Mouse (Mus musculus): ENCODE measurements at regions not wholly inside any gene's neighbourhood (a gene's known extent, or its start where the extent isn't known, plus 50 kb on each side); places are given as distances from the start of the nearest gene placed in this dataset.

DNA sequence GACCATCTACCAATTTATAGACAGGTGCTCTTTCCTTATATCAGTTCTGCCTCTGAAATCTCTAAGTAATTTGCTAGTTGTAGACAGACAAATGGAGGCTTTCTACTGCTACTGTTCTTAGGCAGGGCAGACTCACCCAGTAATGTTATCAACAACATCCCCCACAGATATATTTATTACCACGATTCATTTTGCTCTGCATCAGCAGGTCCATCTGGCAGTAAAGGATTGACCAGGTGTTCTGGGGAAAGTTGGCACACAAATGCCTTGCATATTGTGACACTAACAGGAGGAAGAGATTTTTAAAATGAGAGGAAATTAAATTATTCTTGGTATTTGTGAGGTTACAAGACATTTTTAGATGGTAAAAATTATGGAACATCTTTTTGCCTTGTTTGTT is 627.3 kb upstream of the Tmprss15 start:
- DNase-seq: no peak

DNA sequence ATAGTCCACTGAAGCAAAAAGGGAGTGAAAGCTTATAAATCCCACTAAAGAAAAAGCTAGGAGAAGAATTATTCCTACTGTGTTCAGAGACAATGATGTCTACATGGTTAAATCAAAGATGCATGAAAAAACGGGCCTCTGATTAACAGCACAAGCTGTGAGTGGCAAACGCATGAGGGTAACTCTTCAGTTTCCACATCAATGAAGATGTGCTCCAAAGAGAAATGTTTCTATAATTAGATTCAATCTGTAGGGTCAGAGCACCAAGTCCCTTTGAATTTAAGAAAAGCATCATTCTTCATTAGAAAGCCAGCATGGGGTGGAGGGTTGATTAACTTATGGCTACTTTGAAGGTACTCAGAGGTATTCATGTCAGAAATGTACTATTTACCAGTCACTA is 601.5 kb upstream of the Tmprss15 start:
- no peak for DNase-seq

DNA sequence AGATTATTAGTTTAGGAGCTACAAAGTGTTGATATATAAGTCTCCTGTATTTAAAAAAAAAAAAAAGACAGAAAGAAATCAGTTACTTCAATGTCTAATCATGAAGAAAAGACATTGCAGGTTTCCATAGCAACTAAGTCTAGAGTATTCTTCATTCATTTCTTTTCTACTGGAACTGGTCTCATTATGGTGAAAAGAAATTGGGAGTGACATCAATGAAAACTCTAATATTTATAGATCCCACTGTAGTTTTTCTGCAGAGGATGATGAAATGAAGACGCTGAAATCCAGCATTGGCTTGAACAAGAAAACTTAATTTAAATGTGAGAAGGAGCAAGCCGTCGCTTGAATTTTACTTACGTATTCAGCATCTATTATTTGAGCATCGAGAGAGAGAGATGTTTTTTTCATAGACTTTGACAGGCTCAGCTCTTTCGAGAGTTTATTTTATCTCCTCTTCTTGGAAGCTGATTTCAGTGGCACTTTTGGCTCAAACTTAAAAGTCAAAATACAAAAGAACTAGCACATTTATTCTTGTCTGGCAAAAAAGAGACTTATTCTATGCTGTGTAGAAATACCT is 560.4 kb upstream of the Tmprss15 start:
- DNase-seq: no peak

DNA sequence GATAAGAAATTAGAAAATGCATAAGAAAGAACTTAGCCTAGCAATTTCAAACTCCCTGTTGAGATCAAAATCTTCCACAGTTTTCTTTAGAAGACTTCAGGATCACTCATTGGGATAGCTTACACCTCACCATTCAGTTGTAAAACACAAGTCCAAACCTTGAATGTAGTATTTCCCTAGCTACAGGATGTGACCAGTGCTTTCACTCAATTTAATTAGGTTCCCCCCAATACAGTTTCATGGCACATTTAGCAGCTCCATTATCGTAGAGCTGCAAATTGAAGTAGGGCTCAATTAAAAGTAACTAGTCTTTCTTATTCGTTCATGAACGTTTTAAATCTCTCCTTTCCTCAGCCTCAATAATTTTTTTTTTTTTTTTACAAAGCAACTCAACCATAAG is 550.0 kb upstream of the Tmprss15 start:
- no peak for DNase-seq

DNA sequence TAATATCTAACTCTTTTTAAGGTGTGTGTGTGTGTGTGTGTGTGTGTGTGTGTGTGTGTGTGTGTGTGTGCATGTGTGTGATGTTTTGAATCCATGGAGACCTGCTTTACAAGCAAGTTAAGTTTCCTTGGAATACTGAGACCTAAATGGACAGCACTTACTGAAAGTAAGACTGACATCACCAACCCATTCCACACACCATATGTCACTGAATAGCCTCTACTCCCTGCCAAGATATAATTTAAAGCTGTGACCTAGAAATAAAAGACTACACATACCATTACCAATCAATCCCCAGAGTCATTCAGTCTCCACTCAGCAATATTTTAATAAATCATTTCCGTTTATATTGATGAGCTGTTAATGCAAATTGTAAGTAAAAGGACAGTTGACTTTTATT is 536.2 kb upstream of the Tmprss15 start:
- DNase-seq: no peak

DNA sequence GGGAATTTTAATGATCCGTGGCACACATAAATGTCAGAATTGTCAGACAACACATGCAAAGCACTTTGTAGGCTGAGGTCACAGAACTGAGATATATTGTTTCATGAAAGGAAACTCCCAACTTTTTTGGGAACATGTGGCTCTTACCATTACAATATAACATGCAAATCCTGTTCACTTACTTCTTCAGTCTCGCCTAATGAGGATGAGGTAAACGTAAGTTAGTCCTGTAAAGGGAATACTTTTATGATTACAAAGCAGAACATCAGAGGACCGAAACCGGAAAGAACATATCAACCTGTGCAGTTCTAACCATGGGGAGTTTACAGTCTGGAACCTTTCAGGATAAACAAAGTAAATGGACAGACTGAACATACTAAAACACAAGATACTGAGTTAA is 520.1 kb upstream of the Tmprss15 start:
- DNase-seq: no peak

DNA sequence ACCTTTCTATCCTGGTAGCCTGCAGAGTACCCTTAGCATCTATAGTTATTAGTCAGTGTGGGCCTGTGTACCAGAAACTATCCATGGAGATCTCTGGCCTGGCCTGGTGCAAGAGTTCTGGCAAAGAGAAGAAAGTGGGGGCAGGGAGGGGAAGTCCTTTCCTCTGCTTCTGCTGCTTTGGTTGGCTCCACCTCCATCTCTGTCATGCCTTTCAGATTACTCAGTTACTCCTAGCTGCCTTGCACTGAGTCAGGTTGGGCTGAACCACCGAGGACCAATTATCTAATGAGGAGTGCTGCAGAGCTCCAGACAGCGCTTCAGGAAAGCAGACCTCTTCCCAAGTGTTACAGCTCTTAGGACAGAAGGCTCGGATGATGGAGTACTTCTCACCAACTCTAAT is 500.0 kb upstream of the Tmprss15 start:
- DNase-seq: no peak

DNA sequence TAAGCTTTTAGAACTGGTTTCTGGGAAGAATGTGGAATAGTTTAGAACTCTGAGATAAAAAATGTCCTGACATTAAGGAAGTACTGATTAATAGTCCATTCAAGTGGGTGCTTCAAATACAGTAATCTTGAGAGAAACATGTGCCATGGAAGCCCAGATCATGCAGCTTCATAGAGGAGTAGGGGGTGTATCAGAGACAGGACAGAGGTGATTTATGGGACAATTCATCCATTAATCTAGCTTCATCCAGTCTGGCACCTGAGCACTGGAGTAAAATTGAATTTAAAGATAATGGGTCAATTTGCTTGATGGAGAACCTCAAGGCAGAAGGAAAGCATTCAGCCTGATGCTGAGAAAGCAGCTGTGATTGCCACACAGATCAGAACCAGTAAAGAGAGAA is 494.8 kb upstream of the Tmprss15 start:
- DNase-seq: no peak

DNA sequence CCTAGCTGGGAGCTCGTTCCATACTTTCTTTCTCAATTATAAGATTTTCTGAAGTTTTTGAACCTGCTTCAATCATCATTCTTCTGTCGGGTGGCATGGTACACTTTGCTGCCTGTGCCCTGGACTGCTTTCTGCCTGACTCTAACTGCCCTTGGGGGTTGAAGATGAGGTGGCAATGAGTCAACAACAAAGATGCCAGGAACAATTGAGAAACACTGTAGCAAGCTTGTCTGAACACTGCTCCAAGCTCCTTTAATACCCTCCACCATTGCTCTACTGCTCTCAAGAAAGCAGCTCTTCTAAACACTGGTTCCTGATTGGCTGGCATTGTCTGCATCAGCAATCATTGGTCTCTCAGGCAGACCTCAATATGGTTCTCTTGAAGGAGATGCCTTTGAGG is 480.0 kb upstream of the Tmprss15 start:
- DNase-seq: no peak

DNA sequence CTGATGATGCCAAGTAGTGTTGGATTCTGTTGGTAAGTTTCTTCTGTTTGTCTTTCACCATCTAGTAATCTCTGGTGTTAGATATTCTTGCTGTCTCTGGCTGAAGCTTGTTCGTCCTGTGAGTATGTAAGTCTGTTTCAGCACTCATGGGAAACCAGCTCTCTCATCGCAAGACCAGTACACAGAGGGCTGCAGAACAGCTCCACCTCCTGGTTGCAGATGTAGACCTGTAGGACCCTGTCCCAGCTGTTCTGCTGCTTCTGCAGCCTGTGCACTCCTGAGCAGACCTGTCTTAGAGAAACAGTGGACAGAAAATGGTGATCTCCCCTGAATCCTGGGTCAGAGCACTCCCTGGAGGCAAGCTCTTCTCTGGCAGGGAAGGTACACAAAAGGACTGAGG is 443.5 kb upstream of the Tmprss15 start:
- no peak for DNase-seq

DNA sequence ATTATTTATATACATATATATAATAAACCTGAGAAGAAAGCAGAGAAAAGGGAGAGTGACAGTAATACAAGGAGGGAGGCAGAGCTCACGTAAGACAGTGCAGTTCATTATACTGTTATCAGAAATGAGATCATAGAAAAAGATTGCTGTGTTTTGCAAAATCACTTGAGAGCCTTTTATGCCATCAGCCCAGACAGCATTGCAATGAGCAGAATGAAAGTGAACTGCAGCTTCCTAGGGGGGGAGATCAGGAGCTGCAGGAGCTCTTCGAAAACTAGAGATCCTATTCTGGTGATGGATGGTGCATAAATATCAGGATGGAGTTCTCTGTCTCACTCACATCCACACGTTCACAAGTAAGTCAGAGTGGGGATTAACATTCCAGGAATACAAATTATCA is 401.6 kb upstream of the Tmprss15 start:
- DNase-seq: no peak

DNA sequence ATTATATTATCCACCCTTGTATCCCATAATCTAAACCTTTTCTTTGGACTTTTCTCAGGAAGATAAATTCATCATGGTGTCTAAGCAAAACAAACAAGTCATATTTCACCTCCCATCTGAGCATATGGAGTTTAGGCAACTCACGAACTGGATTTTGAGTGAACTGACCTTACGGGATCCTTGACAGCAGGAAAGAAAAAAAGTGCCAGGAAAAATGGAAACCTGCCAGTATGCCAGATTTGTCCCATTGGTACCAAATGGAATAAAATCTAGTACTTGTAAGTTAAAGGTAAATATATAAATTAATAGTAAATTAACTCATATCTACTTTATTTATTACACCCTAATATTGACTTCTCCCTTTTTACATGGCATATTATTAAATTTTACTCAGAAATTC is 360.0 kb upstream of the Tmprss15 start:
- DNase-seq: no peak

DNA sequence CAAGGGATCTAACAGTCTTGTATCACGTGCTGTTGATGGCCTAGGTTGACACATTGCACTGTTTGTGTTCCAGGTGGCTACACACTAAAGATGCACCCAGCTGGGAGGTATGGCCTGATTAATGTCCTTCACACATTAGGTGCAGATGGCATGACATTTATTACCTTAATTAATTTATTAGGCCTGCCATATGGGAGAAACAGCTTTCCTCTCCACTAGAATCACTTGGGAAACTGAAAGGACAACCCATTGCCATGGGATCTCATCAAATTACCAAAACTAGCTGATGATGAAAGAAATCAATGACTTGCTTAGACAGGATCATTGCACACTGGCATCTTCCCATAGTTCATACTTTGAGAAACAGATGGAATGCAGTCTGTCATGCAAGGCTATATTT is 358.8 kb upstream of the Tmprss15 start:
- no peak for DNase-seq

DNA sequence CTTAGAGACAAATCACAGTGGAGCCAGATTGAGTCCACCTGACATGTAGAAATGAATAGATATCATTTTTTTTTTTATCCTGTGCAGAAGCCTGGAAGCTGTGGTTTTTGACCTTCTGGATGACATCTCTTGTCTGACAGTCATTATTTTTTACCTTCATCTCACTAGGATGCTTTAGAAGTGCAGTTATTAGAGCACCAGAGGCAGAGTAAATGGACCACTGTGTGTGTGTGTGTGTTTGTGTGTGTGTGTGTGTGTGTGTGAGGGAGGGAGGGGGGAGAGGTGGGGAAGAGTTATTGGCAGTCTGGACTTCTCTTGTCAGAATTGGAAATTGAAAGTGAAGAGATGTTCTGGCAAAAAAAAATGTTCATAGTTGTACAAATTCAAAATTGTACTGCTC is 316.5 kb upstream of the Tmprss15 start:
- no peak for DNase-seq

DNA sequence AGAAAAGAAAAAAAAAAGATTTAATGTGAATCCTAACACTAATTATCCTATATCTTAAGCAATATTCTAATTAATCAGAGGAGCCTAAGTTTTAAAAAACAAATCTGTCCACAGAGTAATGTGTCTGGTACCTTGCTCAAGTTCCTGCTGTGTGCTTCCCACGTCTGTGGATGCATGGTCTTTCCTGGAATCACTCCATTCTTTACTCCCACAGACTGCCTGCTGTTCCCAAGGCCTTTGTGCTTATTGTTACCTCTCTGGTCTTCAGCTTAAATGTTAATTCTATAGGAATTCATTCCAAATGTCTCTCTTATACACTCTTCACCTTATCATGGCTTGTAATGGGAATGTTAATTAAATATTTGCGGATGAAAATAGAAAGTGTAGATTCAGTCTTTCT is 315.3 kb upstream of the Tmprss15 start:
- no peak for DNase-seq

DNA sequence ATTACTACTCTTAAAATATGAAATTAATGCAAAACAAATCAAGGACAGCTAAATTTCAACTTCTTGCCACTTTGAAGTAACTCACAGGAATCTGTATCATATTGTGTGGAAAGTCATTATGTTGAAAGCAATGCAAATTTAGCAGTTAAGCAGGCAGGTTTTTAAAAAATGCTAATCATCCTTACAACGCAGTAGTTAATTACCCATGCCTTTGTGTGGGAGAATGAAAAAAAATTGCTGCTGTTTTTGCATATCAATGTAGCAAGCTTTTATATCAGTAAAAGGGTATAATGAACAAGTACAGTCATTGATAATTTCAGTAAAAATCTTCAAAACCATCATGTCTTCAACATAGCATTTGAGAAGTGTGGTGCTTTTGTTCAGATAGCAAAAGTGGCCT is 313.2 kb upstream of the Tmprss15 start:
- no peak for DNase-seq

DNA sequence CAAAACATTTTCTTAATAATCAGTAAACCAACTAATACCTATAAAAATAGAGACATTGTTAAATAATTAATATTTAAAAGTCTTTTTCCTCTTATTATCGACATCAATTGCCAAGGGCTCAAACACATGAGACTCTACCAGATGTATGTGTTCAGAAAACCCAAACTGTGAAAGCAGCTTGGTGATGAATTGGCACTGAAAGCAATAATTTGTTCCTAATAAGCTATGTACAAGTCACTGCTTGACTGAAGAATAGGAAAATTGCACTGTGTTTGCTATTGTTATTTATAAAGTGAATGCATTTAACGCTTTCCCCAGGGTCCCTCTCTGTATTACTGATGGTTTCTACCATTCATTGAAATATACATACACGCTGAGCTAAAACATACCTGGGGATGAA is 309.2 kb upstream of the Tmprss15 start:
- no peak for DNase-seq

DNA sequence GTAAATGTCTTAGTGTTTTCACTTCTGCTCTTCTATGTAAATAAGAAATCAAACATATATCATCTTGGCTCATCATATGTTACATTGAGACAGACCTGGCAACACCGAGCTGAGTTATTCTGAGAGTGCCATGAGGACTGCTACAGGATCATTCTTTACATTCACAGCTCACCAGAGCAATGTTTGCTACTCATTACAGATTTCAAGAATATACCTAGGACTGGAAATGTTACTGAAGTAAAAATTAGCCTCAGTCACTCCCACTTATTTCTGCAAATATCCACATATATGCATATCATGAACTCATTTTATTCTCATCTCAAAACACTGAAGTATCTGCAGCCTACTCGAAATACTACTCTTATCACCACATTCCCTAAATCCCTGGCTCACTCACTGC is 307.6 kb upstream of the Tmprss15 start:
- no peak for DNase-seq

DNA sequence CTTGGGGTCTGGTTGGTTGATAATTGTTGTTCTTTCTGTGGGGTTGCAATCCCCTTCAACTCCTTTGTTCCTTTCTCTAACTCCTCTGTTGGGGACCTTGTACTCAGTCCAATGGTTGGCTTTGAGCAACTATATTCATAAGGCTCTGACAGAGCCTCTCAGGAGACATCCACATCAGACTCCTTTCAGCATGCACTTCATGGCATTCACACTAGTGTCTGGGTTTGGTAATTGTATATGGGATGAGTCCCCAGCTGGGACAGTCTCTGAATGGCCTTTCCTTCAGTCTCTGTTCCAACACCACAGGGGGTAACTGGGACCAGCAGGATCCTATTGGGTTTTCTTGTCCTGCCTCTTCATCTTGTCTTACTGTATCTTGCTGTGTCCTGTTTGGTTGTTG is 303.5 kb upstream of the Tmprss15 start:
- DNase-seq: no peak

DNA sequence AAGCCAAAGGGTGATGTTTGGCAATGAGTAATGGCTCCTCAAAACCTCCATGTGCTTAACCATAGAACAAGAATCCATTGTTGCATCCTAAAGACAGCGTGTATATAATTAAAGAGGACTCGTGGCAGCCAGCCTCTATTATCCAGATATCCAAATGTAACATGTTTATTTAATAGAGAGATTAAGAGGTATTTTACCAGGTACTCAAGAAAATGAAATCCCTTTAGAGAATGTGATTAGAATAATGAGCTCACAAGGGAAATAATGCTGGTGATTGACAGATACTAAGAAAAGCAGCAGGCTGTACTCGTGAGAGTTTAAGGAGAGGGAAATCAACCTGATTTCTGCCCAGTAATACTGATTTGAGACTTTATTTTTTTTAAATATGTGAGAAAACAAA is 295.5 kb upstream of the Tmprss15 start:
- no peak for DNase-seq

DNA sequence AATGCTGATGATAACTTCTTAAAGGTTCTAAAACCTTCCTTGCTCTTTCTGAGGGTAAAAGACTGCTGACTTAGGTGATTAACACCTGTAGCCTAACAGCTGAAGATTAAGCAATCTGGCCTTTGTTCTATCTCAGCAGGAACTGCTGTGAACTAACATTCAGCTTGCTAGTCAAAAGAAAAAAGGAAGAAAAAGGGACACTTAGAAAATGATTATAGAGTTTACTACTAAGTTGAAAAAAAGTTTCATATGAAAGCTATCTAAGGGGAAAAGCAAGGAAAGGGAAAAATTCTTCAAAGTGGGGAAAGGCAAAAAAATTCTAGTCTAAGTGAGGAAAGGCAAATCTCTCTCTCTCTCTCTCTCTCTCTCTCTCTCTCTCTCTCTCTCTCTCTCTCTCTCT is 259.2 kb upstream of the Tmprss15 start:
- no peak for DNase-seq

DNA sequence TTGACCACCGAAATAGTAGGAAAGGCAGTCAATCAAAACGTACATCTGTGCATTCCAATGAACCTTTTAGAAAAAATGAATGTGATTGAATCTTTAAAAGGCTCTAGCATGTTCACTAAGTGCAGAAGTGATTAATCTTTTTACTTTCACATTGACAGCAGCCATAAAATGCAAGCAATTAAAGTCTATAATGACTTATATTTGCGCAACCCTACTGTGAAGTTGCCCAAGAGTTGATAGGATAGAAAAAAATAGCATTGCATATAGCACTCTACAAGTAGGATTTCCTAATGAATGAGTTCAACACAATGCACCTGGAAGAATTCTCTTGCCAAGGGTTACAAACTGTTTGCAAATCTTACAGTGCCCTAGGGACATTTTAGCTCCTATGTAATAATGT is 251.6 kb upstream of the Tmprss15 start:
- no peak for DNase-seq

DNA sequence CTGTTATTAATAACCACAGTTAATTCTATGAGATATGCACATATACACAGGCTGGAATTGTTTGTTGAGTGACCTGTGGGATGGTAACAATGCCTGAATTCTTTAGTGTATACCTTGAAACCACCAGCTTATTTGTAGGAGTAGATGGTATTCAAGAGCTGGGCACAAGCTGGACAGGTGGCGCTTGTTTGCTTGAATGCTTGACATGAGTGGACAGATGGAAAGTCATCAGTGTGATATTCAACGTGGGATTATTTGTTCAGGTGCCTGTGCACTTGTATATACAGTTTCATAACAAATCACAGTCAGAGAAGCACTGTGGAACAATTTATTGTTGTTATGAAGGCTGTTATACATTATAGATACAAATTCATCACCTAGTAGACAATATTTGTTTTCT is 245.5 kb upstream of the Tmprss15 start:
- DNase-seq: no peak

DNA sequence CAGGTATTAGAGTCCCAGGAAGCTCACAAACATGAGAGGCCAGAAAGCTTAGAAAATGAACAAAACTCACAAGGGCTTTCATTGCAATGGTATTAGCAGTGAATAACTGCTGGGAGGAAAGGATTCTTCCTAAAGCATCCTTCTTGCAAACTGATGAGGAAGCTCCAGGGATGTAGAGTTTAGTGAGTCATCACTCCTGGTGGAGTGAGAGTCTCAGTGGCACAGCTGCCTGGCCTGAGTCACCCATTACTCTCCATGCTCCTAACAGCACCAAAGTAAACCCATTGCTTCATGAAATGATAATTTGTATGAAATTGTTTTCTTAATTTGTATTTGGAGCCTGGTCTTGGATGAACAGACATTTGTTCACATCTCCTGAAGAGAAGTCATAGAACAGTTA is 245.1 kb upstream of the Tmprss15 start:
- DNase-seq: no peak

DNA sequence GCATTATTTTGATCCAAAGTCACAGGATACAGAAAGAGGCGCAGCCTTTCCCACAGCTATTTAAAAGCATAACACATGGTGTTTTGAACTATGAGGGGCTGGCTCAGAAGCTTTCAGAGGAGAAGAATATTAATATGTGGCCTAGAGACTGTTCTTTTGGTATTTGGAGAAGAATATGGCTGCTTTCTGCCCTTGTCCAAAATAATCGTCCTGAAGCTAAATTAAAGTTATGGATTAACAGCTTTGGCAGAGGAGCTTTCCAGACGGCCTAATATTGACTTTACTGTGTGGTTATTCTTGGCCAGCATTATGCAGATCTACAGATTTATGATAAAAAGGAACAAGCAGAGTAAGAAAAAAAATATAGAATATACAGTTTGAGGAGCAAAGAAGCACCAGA is 222.4 kb upstream of the Tmprss15 start:
- no peak for DNase-seq

DNA sequence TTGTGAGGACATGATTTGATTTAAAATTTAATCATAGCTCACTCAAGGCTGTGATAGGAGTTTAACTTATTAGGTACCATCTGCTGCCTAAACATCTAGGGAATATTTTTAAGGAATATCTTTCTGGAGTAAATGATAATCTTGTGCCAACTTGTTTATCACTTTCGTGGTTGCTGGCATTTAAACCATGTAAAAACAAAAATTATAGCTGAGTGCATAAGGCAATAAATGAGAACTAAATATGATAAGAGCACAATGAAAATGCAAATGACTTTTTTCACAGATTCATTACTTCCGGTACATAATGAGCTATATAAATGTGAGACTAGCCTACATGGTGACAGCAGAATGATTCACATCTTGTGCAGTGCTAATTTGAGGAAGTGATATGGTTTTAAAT is 221.8 kb upstream of the Tmprss15 start:
- no peak for DNase-seq

All from adrenal gland, postnatal 25 days (tissue).